25 mouse cellular contexts compared by ENCODE assay signal in genomic region chr1:90232491-90232885, GRCm38 (mm10). TPM values are rescaled to one million over a fixed set of nuclear protein-coding genes. Genes with fewer than 3 reads are reported as not detected.
A peak's percentile ranks its signal among the peaks of the same experiment; 100 is the strongest.
DNase-seq lines count a peak whose midpoint lies in the region; ATAC-seq lines count a peak whose summit lies in the region.
"Had no signal": no experiment of that assay in that cellular context is flagged by ENCODE, and none has a peak within 500 bp of the region (broad histone marks: within the 10 kb centered on the region; RNA-seq: fewer than 3 reads in every experiment).

No protein-coding gene starts in this region.

- H3K27me3 ChIP-seq in embryonic facial prominence, embryonic 12.5 days: no peaks in the 10 kb centered on the region
- H3K27me3 ChIP-seq in embryonic facial prominence, embryonic 10.5 days (replicated peaks; ENCODE audit: low read depth, poor library complexity, severe bottlenecking): no peaks in the 10 kb centered on the region
- H3K27me3 ChIP-seq: forebrain, embryonic 13.5 days; limb, embryonic 12.5 days; neural tube, embryonic 13.5 days had no signal

- ATAC-seq in embryonic facial prominence, embryonic 12.5 days (ENCODE audit: insufficient number of reproducible peaks, insufficient read depth, low FRiP score, low TSS enrichment): no peak
- ATAC-seq: forebrain, embryonic 13.5 days; hindbrain, embryonic 16.5 days; intestine, embryonic 16.5 days had no signal

- H3K36me3 ChIP-seq in embryonic facial prominence, embryonic 12.5 days: no peaks in the 10 kb centered on the region
- H3K36me3 ChIP-seq in embryonic facial prominence, embryonic 10.5 days (replicated peaks): no peaks in the 10 kb centered on the region
- H3K36me3 ChIP-seq: G1E; limb, embryonic 12.5 days; lung, embryonic 15.5 days; neural tube, embryonic 13.5 days had no signal

- no peak overlapping the region for H3K4me3 ChIP-seq in embryonic facial prominence, embryonic 12.5 days
- H3K4me3 ChIP-seq in embryonic facial prominence, embryonic 10.5 days: no peak overlapping the region
- H3K4me3 ChIP-seq: erythroblast, embryonic 14.5 days; forebrain, embryonic 13.5 days; left cerebral cortex, adult 2 months; limb, embryonic 12.5 days; lung, embryonic 15.5 days; neural tube, embryonic 13.5 days had no signal

- DNase-seq in embryonic facial prominence, embryonic 10.5 days (ENCODE audit: low spot score): no peak
- peak; percentile 36 for DNase-seq in layer of hippocampus, adult 11-12 months (ENCODE audit: low spot score)
- DNase-seq in layer of hippocampus, postnatal 25 days (ENCODE audit: extremely low spot score in 1 of 2, low spot score in 1 of 2): no peak
- DNase-seq in right cerebral cortex, postnatal 4 days: peak; percentile 34
- DNase-seq in right cerebral cortex, postnatal 25 days: no peak
- DNase-seq in frontal cortex, postnatal 14 days (ENCODE audit: low spot score in 2 of 2): no peak
- DNase-seq in MN1 (ENCODE audit: low spot score): no peak
- DNase-seq: adrenal gland, postnatal 25 days; cerebellum, adult 11-12 months; cerebellum, postnatal 36 days; gastrocnemius, postnatal 10 days; thymus, postnatal 14 days had no signal

- H3K9me3 ChIP-seq in embryonic facial prominence, embryonic 12.5 days: no peaks in the 10 kb centered on the region
- no peaks in the 10 kb centered on the region for H3K9me3 ChIP-seq in embryonic facial prominence, embryonic 10.5 days
- H3K9me3 ChIP-seq: forebrain, embryonic 13.5 days; limb, embryonic 12.5 days; lung, embryonic 15.5 days; neural tube, embryonic 13.5 days had no signal

- peaks cover 67% of the 10 kb centered on the region for H3K4me1 ChIP-seq in embryonic facial prominence, embryonic 12.5 days
- peaks cover 61% of the 10 kb centered on the region for H3K4me1 ChIP-seq in embryonic facial prominence, embryonic 10.5 days

- H3K27ac ChIP-seq in embryonic facial prominence, embryonic 12.5 days: peak overlapping the region; percentile 37; the same call in 1 of the 2 replicates
- no peak overlapping the region for H3K27ac ChIP-seq in embryonic facial prominence, embryonic 10.5 days (replicated peaks)
- H3K27ac ChIP-seq: forebrain, embryonic 13.5 days; left cerebral cortex, adult 2 months; limb, embryonic 12.5 days; liver, embryonic 14.5 days; lung, embryonic 15.5 days; neural tube, embryonic 13.5 days; stomach, postnatal 0 days had no signal

- H3K4me2 ChIP-seq in embryonic facial prominence, embryonic 12.5 days (replicated peaks): no peak overlapping the region
- H3K4me2 ChIP-seq: forebrain, embryonic 13.5 days; limb, embryonic 12.5 days; lung, embryonic 15.5 days; midbrain, embryonic 11.5 days; neural tube, embryonic 13.5 days had no signal

- no peak overlapping the region for H3K9ac ChIP-seq in embryonic facial prominence, embryonic 12.5 days
- H3K9ac ChIP-seq: forebrain, embryonic 13.5 days; limb, embryonic 12.5 days; liver, embryonic 14.5 days; lung, embryonic 15.5 days had no signal

RNA-seq across cellular contexts. Expression of gene Ackr3, which starts 28.7 kb away (rescaled TPM):
- 42.7 and 45.3 TPM in 2 replicates for polyA plus RNA-seq in embryonic facial prominence, embryonic 12.5 days (2016; fragmentation: Nextera tagmentation; extraction: Ambion mirVana)
- polyA plus RNA-seq in embryonic facial prominence, embryonic 10.5 days (2016; fragmentation: Nextera tagmentation; extraction: Ambion mirVana): 20.0 and 22.4 TPM in 2 replicates
- 10 to 100 TPM; 15.5 to 16.7 TPM for total RNA-seq in layer of hippocampus, postnatal 25 days (2021)
- polyA plus RNA-seq: erythroblast, embryonic 14.5 days; G1E had no signal

Comparison
In these comparisons a context has a peak if more than half of its experiments do, and no peak if none do; other contexts are left out.
1. DNase-seq: peak in layer of hippocampus, adult 11-12 months (single experiment) and right cerebral cortex, postnatal 4 days (single experiment); none in embryonic facial prominence, embryonic 10.5 days (single experiment), layer of hippocampus, postnatal 25 days (0 of 2), right cerebral cortex, postnatal 25 days (single experiment), frontal cortex, postnatal 14 days (0 of 2) and MN1 (single experiment).